11 mouse cellular contexts compared by ENCODE assay signal in genomic region chr4:137667747-137668146, GRCm38 (mm10). TPM values are rescaled to one million over a fixed set of nuclear protein-coding genes. Genes with fewer than 3 reads are reported as not detected.
DNase-seq lines count a peak whose midpoint lies in the region; ATAC-seq and TF ChIP-seq lines count a peak whose summit lies in the region.
"Had no signal": no experiment of that assay in that cellular context is flagged by ENCODE, and none has a peak within 500 bp of the region (broad histone marks: within the 10 kb centered on the region; RNA-seq: fewer than 3 reads in every experiment).

No protein-coding gene starts in this region.

- no peaks in the 10 kb centered on the region for H3K36me3 ChIP-seq in kidney, adult 2 months (ENCODE audit: control insufficient read depth, insufficient read depth, low read length)
- no peaks in the 10 kb centered on the region for H3K36me3 ChIP-seq in kidney, embryonic 15.5 days
- H3K36me3 ChIP-seq in hindbrain, embryonic 14.5 days (replicated peaks; ENCODE audit: control insufficient read depth, insufficient read depth): no peaks in the 10 kb centered on the region
- H3K36me3 ChIP-seq: embryonic facial prominence, embryonic 13.5 days; heart, embryonic 15.5 days had no signal

- no peak overlapping the region for H3K4me3 ChIP-seq in kidney, adult 2 months (ENCODE audit: insufficient read depth, low read depth, low read length)
- H3K4me3 ChIP-seq in kidney, embryonic 15.5 days (replicated peaks): no peak overlapping the region
- no peak overlapping the region for H3K4me3 ChIP-seq in hindbrain, embryonic 14.5 days (replicated peaks; ENCODE audit: low read length)
- H3K4me3 ChIP-seq: embryonic facial prominence, embryonic 13.5 days; heart, embryonic 15.5 days had no signal

- H3K27me3 ChIP-seq in kidney, adult 2 months (replicated peaks; ENCODE audit: control insufficient read depth, insufficient read depth, low read length): no peaks in the 10 kb centered on the region
- H3K27me3 ChIP-seq in kidney, embryonic 15.5 days: peaks cover 43% of the 10 kb centered on the region
- H3K27me3 ChIP-seq in hindbrain, embryonic 14.5 days (ENCODE audit: control insufficient read depth, insufficient read depth, low read length): no peaks in the 10 kb centered on the region

- TF ChIP-seq POLR2A in kidney, adult 2 months (IDR thresholded peaks at IDR 0.05; ENCODE audit: low read depth, low read length): no peak

- H3K4me1 ChIP-seq in kidney, adult 2 months (ENCODE audit: control insufficient read depth, insufficient read depth, low read length): peaks cover 1% of the 10 kb centered on the region; the same call in 1 of the 2 replicates
- H3K4me1 ChIP-seq in kidney, embryonic 15.5 days: peaks cover 29% of the 10 kb centered on the region
- peaks cover 37% of the 10 kb centered on the region; the same call in 1 of the 2 replicates for H3K4me1 ChIP-seq in hindbrain, embryonic 14.5 days (replicated peaks; ENCODE audit: control insufficient read depth, insufficient read depth, low read length)

- no peak for ATAC-seq in kidney, embryonic 15.5 days (replicated peaks; ENCODE audit: low FRiP score)
- no peak for ATAC-seq in hindbrain, embryonic 14.5 days (ENCODE audit: low FRiP score)
- ATAC-seq in megakaryocyte progenitor cell, adult 5-6 weeks (replicated peaks; ENCODE audit: poor library complexity): no peak

- 16% methylated on average over 5 of the region's 5 CpGs for WGBS in kidney, adult 2 months
- 47% methylated on average over 5 of the region's 5 CpGs for WGBS in kidney, embryonic 15.5 days
- 45% methylated on average over 5 of the region's 5 CpGs for WGBS in hindbrain, embryonic 14.5 days

- H3K4me2 ChIP-seq in kidney, embryonic 15.5 days: no peak overlapping the region
- 0 out of 2 replicates have a peak overlapping the region, but pooled peaks have one; percentile 8 for H3K4me2 ChIP-seq in hindbrain, embryonic 14.5 days (replicated peaks)
- H3K4me2 ChIP-seq: embryonic facial prominence, embryonic 13.5 days; heart, embryonic 15.5 days had no signal

- TF ChIP-seq CTCF in kidney, adult 2 months (conservative IDR thresholded peaks at IDR 0.05; ENCODE audit: insufficient read depth, insufficient read length, low read depth, low read length): no peak

- DNase-seq in kidney, adult 2 months: peak; percentile 76
- peak; percentile 74 for DNase-seq in Muller cell, postnatal 12 days (ENCODE audit: inconsistent ontology term)
- DNase-seq in cerebellum, adult 11 months: peak; percentile 78
- DNase-seq in hindbrain, embryonic 14.5 days (ENCODE audit: low spot score): no peak
- no peak for DNase-seq in adrenal gland, adult 18-20 months (ENCODE audit: low spot score in 2 of 2)
- no peak for DNase-seq in layer of hippocampus, postnatal 36 days

- H3K9ac ChIP-seq in kidney, embryonic 15.5 days: no peak overlapping the region
- peak overlapping the region; percentile 12; the same call in 1 of the 2 replicates for H3K9ac ChIP-seq in hindbrain, embryonic 14.5 days
- H3K9ac ChIP-seq: embryonic facial prominence, embryonic 13.5 days; heart, embryonic 15.5 days had no signal

- no peak overlapping the region for H3K27ac ChIP-seq in kidney, adult 2 months (ENCODE audit: insufficient read depth, low read depth, low read length)
- H3K27ac ChIP-seq in kidney, embryonic 15.5 days: no peak overlapping the region
- no peak overlapping the region for H3K27ac ChIP-seq in hindbrain, embryonic 14.5 days
- H3K27ac ChIP-seq: embryonic facial prominence, embryonic 13.5 days; heart, embryonic 15.5 days had no signal

- H3K9me3 ChIP-seq in kidney, embryonic 15.5 days (replicated peaks): no peaks in the 10 kb centered on the region
- H3K9me3 ChIP-seq in hindbrain, embryonic 14.5 days (ENCODE audit: control insufficient read depth, low read length): no peaks in the 10 kb centered on the region
- H3K9me3 ChIP-seq: embryonic facial prominence, embryonic 13.5 days; heart, embryonic 15.5 days; megakaryocyte, embryonic 14.5 days had no signal

RNA-seq across cellular contexts. Expression of gene Rap1gap, which starts 3.2 kb away (rescaled TPM):
- polyA plus RNA-seq in kidney, adult 2 months (2012; rRNA removed): 213 and 248 TPM in 2 replicates
- 12.5 and 14.4 TPM in 2 replicates for polyA plus RNA-seq in kidney, embryonic 15.5 days (2015; fragmentation: Nextera tagmentation; extraction: Ambion mirVana)
- 80.7 and 83.9 TPM in 2 replicates for polyA plus RNA-seq in hindbrain, embryonic 14.5 days (2014; fragmentation: Nextera tagmentation; extraction: Ambion mirVana)
- total RNA-seq in megakaryocyte progenitor cell, adult 5-6 weeks (2015): 1.5 and 1.7 TPM in 2 replicates
- 0.83 and 0.98 TPM in 2 replicates for total RNA-seq in megakaryocyte progenitor cell, adult 5-6 weeks (2017)
- total RNA-seq in adrenal gland, adult 18-20 months (2021): 100 to 1,000 TPM in 1 of 2 experiments, 10 to 100 TPM in 1; 94.7 to 131 TPM
- total RNA-seq in layer of hippocampus, postnatal 36 days (2021): 100 to 1,000 TPM; 273 to 281 TPM

Comparison
In these comparisons a context has a peak if more than half of its experiments do, and no peak if none do; other contexts are left out.
1. DNase-seq: peak in kidney, adult 2 months (single experiment), Muller cell, postnatal 12 days (single experiment) and cerebellum, adult 11 months (single experiment); none in hindbrain, embryonic 14.5 days (single experiment), adrenal gland, adult 18-20 months (0 of 2) and layer of hippocampus, postnatal 36 days (0 of 2).
2. RNA of gene Rap1gap, which starts 3.2 kb away (total RNA-seq): 273 to 281 TPM in layer of hippocampus, postnatal 36 days and 94.7 to 131 TPM in adrenal gland, adult 18-20 months; 0.83 to 1.7 TPM in megakaryocyte progenitor cell, adult 5-6 weeks; every median in the first group is over 10 times any median in the second.